Mouse (Mus musculus): ENCODE measurements at regions not wholly inside any gene's neighbourhood (a gene's known extent, or its start where the extent isn't known, plus 50 kb on each side); places are given as distances from the start of the nearest gene placed in this dataset.

DNA sequence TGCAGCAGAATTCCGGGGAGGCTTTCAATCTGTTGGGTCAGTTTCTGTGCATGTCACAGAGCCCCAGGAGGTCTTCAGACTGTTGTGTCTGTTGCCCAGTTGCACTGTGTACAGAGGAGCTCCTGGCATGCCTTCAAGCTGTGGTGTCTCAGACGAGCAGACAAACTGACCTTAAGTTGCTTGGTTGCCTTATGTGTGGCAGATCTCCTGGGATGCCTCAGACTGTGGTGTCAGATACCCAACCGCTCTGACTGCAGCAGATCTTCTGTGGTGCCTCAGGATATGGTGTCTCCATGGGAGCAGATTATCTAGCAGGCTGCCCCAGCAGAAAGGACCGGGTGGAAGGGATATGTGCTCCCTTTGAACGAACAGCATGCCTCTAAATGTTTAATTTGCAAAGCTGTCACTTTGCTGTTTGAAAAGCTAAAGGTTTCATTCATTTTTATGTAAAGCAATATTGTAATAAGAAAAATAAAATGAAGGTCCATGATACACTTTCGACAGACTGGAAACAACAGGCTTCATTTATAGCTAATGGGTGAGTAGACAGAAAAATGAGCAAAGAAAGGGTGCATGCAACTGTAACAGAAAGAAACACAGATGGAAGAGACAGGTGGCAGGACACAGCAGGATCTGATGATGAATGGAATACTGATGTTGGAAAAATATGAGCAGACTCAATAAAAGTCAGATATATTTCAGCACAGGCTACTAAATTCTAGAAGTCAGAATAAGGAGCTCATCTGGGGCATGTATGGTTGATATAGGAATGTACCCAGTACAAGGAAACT, 1060.0 kb downstream of the Serpinb8 start:
- peak; percentile 7 for DNase-seq (ENCODE audit: low spot score)
- H3K36me3 ChIP-seq (ENCODE audit: control insufficient read depth, insufficient read depth, low read length) = no peaks in the 10 kb centered on the region
- H3K9me3 ChIP-seq (ENCODE audit: control insufficient read depth, low read length) = no peaks in the 10 kb centered on the region
- no peak overlapping the region for H3K27ac ChIP-seq (replicated peaks; ENCODE audit: low read depth, low read length)
- H3K4me2 ChIP-seq (ENCODE audit: low read depth, low read length) = no peak overlapping the region
- H3K9ac ChIP-seq (ENCODE audit: low read depth, low read length) = no peak overlapping the region
- H3K4me1 ChIP-seq (ENCODE audit: control insufficient read depth, insufficient read depth, low read length) = no peaks in the 10 kb centered on the region
- H3K27me3 ChIP-seq (replicated peaks; ENCODE audit: control insufficient read depth, insufficient read depth, low read length) = no peaks in the 10 kb centered on the region
- ATAC-seq (ENCODE audit: low read depth) = no peak
- 53% methylated on average over 6 of the region's 6 CpGs for whole genome bisulfite sequencing
- H3K4me3 ChIP-seq (ENCODE audit: low read depth, low read length) = no peak overlapping the region

DNA sequence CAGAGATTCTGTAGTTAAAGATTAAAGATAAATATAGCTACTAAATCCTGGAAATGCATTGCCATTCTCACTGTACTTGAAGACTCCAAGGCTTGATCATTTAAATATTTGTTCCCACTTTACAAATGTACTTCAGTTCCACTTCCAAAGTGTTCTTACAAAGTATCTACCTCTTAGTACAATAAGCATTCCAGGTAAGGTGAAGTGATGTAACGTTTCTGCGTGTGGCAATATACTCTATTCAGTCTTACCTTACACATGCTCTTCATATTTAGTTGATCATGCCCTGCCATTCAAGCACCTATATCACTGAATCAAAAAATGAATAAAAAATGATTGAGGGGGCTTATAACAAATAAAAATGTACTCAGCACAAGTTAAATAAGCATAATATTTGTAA, 1081.2 kb downstream of the Serpinb8 start:
- 92% methylated on average over 2 of the region's 2 CpGs for WGBS
- H3K4me1 ChIP-seq (ENCODE audit: control insufficient read depth, insufficient read depth, low read length) = no peaks in the 10 kb centered on the region
- H3K27ac ChIP-seq (replicated peaks; ENCODE audit: low read depth, low read length) = no peak overlapping the region
- H3K9me3 ChIP-seq (ENCODE audit: control insufficient read depth, low read length) = no peaks in the 10 kb centered on the region
- H3K36me3 ChIP-seq (ENCODE audit: control insufficient read depth, insufficient read depth, low read length) = no peaks in the 10 kb centered on the region
- H3K9ac ChIP-seq (ENCODE audit: low read depth, low read length) = no peak overlapping the region
- no peak for DNase-seq (ENCODE audit: low spot score)
- no peak overlapping the region for H3K4me2 ChIP-seq (ENCODE audit: low read depth, low read length)
- H3K4me3 ChIP-seq (ENCODE audit: low read depth, low read length) = no peak overlapping the region
- no peaks in the 10 kb centered on the region for H3K27me3 ChIP-seq (replicated peaks; ENCODE audit: control insufficient read depth, insufficient read depth, low read length)
- ATAC-seq (ENCODE audit: low read depth) = no peak

Data from embryonic facial prominence, embryonic 14.5 days (tissue).